Mouse (Mus musculus) lung, embryonic 16.5 days (tissue): ENCODE data around the gene Msx3. TPM values are rescaled to one million over a fixed set of nuclear protein-coding genes. Genes with fewer than 3 reads are reported as not detected.

Experiments
- ATAC-seq: fragments of 200-750 bp; cut with Nextera tagmentation; 2 replicates; pipeline ENCODE4 v1.8.0; 2017; ENCODE audit warnings: low read depth, mild to moderate bottlenecking, moderate library complexity
- H3K27ac ChIP-seq: fragments of 300-500 bp; sonication (generic); 2 replicates; pipeline ENCODE4 v1.5.1; 2014; ENCODE audit warnings: mild to moderate bottlenecking, control low read depth, low read length
- H3K27me3 ChIP-seq: fragments of 300-500 bp; sonication (generic); 2 replicates; pipeline ENCODE4 v1.6.1; 2014; ENCODE audit warnings: low read depth, low read length, mixed read lengths; ENCODE audit not compliant: control insufficient read depth, insufficient read depth
- H3K36me3 ChIP-seq: fragments of 300-500 bp; sonication (generic); 2 replicates; pipeline ENCODE4 v1.6.1; 2014; ENCODE audit warnings: low read length; ENCODE audit not compliant: control insufficient read depth, insufficient read depth
- H3K4me1 ChIP-seq: fragments of 300-500 bp; sonication (generic); replicated peaks from 2 replicates; pipeline ENCODE4 v1.6.1; 2014; ENCODE audit warnings: low read length, mixed read lengths; ENCODE audit not compliant: control insufficient read depth, insufficient read depth
- H3K4me2 ChIP-seq: fragments of 300-500 bp; sonication (generic); 2 replicates; pipeline ENCODE4 v1.6.1; 2014; ENCODE audit warnings: low read depth, low read length, control low read depth
- H3K4me3 ChIP-seq: fragments of 300-500 bp; sonication (generic); 2 replicates; pipeline ENCODE4 v1.5.1; 2014; ENCODE audit warnings: mild to moderate bottlenecking, low read length, control low read depth
- H3K9ac ChIP-seq: fragments of 300-500 bp; sonication (generic); 2 replicates; pipeline ENCODE4 v1.6.1; 2014; ENCODE audit warnings: low read length, control low read depth
- H3K9me3 ChIP-seq: fragments of 300-500 bp; sonication (generic); 2 replicates; pipeline ENCODE4 v1.6.1; 2016; ENCODE audit warnings: low read length; ENCODE audit not compliant: control insufficient read depth
- WGBS: fragments of 180-500 bp; shearing (Covaris S2); extraction: QIAGEN DNeasy Blood & Tissue Kit; methylation state at CpG from one replicate; pipeline ENCODE4 v1.1.7; 2014; 5-methylcytosine and 5-hydroxymethylcytosine counted together
- polyA plus RNA-seq: library from polyadenylated mRNA; unstranded; fragments of >200 nt; fragmentation: Nextera tagmentation; extraction: Ambion mirVana; gene quantifications from 2 replicates; pipeline ENCODE4 v1.2.1, GENCODE M21; 2015

Gene Msx3
- polyA plus RNA-seq, 1 experiment from 2014 or later = not detected

DNA sequence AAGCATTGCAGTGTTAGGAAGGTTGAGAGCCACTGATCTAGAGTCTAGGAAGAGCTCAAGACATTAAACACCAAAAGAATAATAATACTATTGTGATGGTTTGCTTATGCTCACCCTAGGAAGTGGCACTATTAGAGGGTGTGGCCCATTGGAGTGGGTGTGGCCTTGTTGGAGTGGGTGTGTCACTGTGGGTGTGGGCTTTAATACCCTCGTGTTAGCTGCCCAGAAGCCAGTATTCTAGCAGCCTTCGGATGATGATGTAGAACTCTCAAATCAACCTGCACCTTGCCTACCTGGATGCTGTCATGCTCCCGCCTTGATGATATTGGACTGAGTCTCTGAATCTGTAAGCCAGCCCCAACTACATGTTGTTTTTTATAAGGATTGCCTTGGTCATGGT is 6.2 kb downstream of the Msx3 start:
- H3K36me3 ChIP-seq = no peaks in the 10 kb centered on the region
- 61% methylated on average over 3 of the region's 3 CpGs for WGBS
- H3K27ac ChIP-seq = no peak overlapping the region
- peaks cover 25% of the 10 kb centered on the region for H3K27me3 ChIP-seq
- no peaks in the 10 kb centered on the region for H3K9me3 ChIP-seq
- H3K4me3 ChIP-seq = no peak overlapping the region
- ATAC-seq = no peak
- H3K4me1 ChIP-seq = peaks cover 3% of the 10 kb centered on the region; the same call in 1 of the 2 replicates
- no peak overlapping the region for H3K4me2 ChIP-seq
- H3K9ac ChIP-seq = no peak overlapping the region

DNA sequence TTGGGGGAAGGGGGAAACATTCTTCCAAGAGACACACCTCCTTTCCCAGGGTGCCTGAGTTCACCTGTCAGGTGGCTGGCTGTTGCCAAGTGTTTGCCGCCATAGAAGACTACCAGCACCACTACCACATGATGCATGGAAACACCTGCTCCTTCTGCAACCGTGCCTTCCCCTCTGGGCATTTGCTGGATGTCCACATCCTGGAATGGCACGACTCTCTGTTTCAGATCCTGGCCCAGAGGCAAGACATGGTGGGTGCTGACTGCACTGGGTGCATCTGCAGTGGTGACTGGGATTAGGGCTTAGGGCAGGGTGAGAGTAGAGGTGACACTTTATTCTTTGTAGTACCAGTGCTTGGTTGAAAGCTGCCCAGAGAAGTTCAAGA is 11.7 kb downstream of the Msx3 start:
- Histone ChIP-seq H3K27ac (no peak overlapping the region), H3K9me3 (no peaks in the 10 kb centered on the region), H3K9ac (peak overlapping the region; percentile 87), H3K27me3 (no peaks in the 10 kb centered on the region), H3K4me2 (peak overlapping the region; percentile 97), H3K4me3 (peak overlapping the region; percentile 96), H3K4me1 (peaks cover 15% of the 10 kb centered on the region), H3K36me3 (peaks cover 10% of the 10 kb centered on the region)
- WGBS = 48% methylated on average over 3 of the region's 3 CpGs
- no peak for ATAC-seq

DNA sequence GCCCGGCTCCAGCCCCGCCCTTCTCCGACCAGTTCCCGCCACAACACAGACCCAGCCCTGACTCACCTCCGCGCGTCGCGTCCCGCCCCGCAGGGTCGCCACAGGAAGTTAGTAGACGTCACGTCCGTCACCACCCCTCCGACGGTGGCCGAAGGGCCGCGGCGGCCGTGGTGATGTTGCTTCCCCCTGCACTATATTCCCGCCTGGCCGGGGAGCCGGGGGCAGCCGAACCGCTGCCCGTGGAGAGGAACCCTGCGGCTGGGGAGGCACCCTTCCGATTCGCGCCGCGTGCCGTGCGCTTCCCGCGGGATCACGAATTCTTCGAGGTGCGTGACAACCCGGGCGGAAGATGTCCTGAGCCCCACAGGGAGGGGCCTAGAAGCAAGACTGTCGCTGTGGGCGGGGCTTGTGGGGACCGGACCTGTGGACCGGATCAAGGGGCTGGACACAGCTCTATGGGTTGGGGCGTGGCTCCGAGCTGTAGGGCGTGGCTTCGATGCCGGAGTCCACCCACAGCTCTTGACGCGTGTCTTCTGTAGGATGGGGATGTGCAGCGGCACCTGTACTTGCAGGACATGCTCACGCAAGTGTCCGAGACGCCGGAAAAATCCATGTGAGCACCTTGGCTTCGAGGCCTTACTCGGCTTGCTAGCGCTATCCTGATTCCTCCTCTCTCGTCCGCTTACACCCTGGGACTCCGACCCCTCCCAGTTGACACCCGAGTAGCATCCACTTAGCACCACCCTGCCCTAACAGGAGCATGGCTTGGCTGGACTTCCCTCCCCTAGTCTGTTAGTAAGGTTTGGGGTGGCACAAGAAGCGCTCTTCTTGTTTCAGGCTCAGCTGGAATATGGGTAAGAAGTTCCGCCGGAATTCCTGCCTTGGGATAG is 12.4 kb downstream of the Msx3 start, which contains the start of the genes Zfp511 and Tubgcp2:
Zfp511 (plus strand) TSS at position 111 of the 890 bp plus-strand sequence.
Tubgcp2 (minus strand) TSS at position 389 of the 890 bp plus-strand sequence.
- H3K27ac ChIP-seq = peak within 1 kb of the TSS; percentile 92
- peak within 1 kb of the TSS; percentile 87 for H3K9ac ChIP-seq
- under 1% methylated on average over 69 of the region's 69 CpGs for WGBS
- no peaks in the 10 kb centered on the region for H3K9me3 ChIP-seq
- peak within 1 kb of the TSS; percentile 96 for H3K4me3 ChIP-seq
- H3K4me1 ChIP-seq = peaks cover 15% of the 10 kb centered on the region
- peaks cover 14% of the 10 kb centered on the region for H3K36me3 ChIP-seq
- no peaks in the 10 kb centered on the region for H3K27me3 ChIP-seq
- peak within 1 kb of the TSS; percentile 97 for H3K4me2 ChIP-seq
- ATAC-seq = peak; percentile 99

DNA sequence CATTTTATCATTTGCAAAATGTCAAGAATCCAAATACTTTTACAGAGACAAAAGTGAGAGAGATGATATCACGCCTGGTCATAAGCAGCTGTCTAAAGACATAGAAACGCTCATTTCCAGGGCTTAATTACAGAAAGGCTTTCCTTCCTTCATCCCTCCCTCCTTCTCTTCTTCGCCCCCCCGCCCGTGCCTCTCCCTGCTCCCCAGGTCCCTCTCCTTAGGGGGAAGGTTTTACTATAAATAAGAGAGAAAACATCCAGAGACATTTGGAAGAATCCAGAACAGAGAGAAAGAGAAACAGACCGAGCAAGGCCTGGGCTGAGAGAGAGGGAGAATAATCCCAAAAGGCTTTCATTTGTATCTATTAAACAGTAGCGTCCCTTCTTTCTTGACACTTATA is 13.4 kb downstream of the Msx3 start:
- Histone ChIP-seq H3K4me3 (peak overlapping the region; percentile 96), H3K27ac (peak overlapping the region; percentile 92; the same call in 1 of the 2 replicates), H3K9ac (peak overlapping the region; percentile 87), H3K36me3 (peaks cover 23% of the 10 kb centered on the region), H3K9me3 (no peaks in the 10 kb centered on the region), H3K27me3 (no peaks in the 10 kb centered on the region), H3K4me1 (peaks cover 15% of the 10 kb centered on the region), H3K4me2 (peak overlapping the region; percentile 97)
- 7% methylated on average over 7 of the region's 7 CpGs for WGBS
- ATAC-seq = no peak

DNA sequence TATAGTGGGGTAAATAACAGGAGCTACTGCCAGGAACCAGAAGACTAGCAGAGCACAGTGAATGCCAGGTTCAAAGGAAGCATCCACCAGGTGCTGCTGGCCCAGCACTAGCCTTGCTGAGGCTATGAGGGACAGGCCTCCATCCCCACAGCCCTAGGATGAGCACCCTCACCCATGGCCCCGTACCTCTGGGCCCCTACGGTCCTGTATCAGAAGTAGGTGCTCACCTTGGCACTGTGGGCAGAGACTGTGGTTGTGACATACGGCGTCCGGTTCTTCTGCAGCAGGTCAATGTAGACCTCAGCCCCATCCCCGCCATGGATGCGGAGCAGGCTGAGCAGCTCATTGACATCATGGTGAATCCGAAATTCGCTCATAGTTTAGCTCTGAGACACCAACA is 15.5 kb downstream of the Msx3 start:
- peaks cover 42% of the 10 kb centered on the region for H3K36me3 ChIP-seq
- H3K9ac ChIP-seq = no peak overlapping the region
- H3K4me1 ChIP-seq = peaks cover 15% of the 10 kb centered on the region
- H3K9me3 ChIP-seq = no peaks in the 10 kb centered on the region
- no peak overlapping the region for H3K4me3 ChIP-seq
- no peak overlapping the region for H3K27ac ChIP-seq
- H3K27me3 ChIP-seq = no peaks in the 10 kb centered on the region
- no peak overlapping the region for H3K4me2 ChIP-seq
- 95% methylated on average over 9 of the region's 9 CpGs for WGBS
- no peak for ATAC-seq

DNA sequence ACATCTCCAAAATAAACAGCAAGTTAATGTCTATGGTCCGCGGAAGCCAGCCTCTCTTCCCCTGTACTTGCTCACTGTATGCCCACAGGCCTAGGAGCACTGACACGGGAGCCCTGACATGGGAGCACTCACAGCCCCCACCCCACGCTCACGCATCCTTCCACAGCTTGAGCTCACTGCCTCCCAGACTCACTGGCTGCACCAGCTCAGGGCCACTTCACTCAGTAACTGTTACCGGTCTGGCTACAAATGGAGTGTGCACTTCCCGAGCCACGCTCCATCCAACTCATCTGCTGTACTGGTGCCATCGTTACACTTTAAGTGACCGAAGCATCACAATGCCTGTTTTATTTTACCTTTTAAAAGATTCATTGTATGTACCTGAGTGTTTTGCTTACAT is 16.5 kb downstream of the Msx3 start:
- Histone ChIP-seq H3K9ac (no peak overlapping the region), H3K27ac (no peak overlapping the region), H3K36me3 (peaks cover 48% of the 10 kb centered on the region), H3K4me1 (peaks cover 15% of the 10 kb centered on the region), H3K27me3 (no peaks in the 10 kb centered on the region), H3K4me2 (no peak overlapping the region), H3K9me3 (no peaks in the 10 kb centered on the region), H3K4me3 (no peak overlapping the region)
- no peak for ATAC-seq
- WGBS = 95% methylated on average over 10 of the region's 10 CpGs

DNA sequence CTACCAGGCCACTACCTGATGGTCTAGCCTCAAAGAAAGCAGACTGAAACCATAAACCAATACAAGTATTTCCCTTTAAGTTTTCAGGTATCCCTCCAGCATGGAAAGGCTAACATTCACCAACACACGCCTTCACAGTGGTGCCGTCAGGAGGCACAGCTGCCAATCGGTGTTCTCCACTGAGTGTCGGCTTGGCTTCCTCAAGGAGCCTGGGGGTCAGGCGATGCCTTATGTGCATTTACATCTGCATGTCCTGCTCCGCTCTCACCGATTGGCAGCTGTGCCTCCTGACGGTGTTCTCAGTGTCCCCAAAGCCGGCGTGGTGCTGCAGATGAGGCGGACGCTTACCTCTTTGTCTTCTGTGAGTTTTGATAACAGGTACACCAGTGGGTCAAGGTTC is 17.1 kb downstream of the Msx3 start:
- no peaks in the 10 kb centered on the region for H3K27me3 ChIP-seq
- no peak overlapping the region for H3K27ac ChIP-seq
- H3K36me3 ChIP-seq = peaks cover 48% of the 10 kb centered on the region
- ATAC-seq = no peak
- H3K9me3 ChIP-seq = no peaks in the 10 kb centered on the region
- no peak overlapping the region for H3K4me2 ChIP-seq
- WGBS = 90% methylated on average over 12 of the region's 12 CpGs
- peaks cover 9% of the 10 kb centered on the region for H3K4me1 ChIP-seq
- no peak overlapping the region for H3K9ac ChIP-seq
- H3K4me3 ChIP-seq = no peak overlapping the region

DNA sequence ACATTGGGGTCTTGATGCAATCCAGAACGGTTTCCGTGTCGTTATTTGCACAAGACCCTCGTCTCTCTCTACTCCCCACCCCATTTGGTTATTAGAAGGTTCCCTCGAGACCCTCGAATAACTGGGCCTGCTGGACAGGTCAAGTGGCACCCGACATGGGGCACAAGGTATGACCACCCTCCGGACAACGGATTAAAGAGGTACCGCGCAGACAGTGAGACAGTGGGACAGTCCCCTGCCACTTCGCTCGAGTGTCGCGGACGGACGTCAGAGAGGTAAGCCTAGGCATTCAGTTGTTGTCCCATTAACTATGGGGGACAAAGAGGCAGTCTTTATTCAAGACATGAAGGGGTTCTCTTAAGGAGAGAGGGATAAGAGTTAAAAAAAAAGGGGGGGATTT is 37.6 kb downstream of the Msx3 start:
- no peaks in the 10 kb centered on the region for H3K27me3 ChIP-seq
- 96% methylated on average over 17 of the region's 17 CpGs for WGBS

DNA sequence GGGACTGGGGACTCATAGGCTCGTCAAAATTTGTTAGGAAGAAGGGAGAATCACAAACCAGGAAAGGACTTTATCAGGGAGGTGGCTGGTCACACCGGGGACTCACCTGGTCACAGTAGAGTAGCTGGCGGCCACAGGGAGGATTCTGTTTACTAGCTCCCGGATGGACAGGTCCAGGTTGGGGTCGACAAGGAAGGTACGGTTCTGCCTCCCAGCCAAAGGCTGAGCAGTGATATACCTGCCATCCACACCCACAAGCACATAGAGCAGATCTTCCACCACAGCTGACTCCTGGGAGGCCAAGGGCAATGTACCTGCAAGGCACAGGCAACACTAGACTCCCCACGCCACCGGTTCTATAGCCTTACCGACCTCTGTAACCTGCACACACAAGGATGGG is 41.1 kb downstream of the Msx3 start:
- no peak overlapping the region for H3K27ac ChIP-seq
- WGBS = 92% methylated on average over 9 of the region's 9 CpGs
- no peaks in the 10 kb centered on the region for H3K27me3 ChIP-seq
- ATAC-seq = no peak
- no peaks in the 10 kb centered on the region for H3K4me1 ChIP-seq
- H3K4me2 ChIP-seq = no peak overlapping the region
- no peak overlapping the region for H3K9ac ChIP-seq
- peaks cover 35% of the 10 kb centered on the region for H3K36me3 ChIP-seq
- H3K4me3 ChIP-seq = no peak overlapping the region
- no peaks in the 10 kb centered on the region for H3K9me3 ChIP-seq

More for the DNA sequence above, 37.6 kb downstream of the Msx3 start:
- H3K9me3 ChIP-seq = no peaks in the 10 kb centered on the region; the same call in 1 of the 2 replicates
- no peak overlapping the region for H3K27ac ChIP-seq
- no peak for ATAC-seq
- H3K9ac ChIP-seq = no peak overlapping the region
- H3K36me3 ChIP-seq = peaks cover 17% of the 10 kb centered on the region
- no peak overlapping the region for H3K4me2 ChIP-seq
- no peaks in the 10 kb centered on the region for H3K4me1 ChIP-seq
- H3K4me3 ChIP-seq = no peak overlapping the region
